Mouse (Mus musculus) hindbrain, embryonic 10.5 days (tissue): Measurements from ENCODE around the gene Osbpl10. TPM values are rescaled to one million over a fixed set of nuclear protein-coding genes. Genes with fewer than 3 reads are reported as not detected.

Experiments
- DNase-seq: peaks from one replicate; pipeline ENCODE4 v3.0.0-alpha.2; 2017; ENCODE audit warnings: low spot score
- H3K27ac ChIP-seq: fragments of 300-500 bp; sonication (generic); 2 replicates; pipeline ENCODE4 v1.5.1; 2016; ENCODE audit warnings: mild to moderate bottlenecking, moderate library complexity
- H3K27me3 ChIP-seq: fragments of 300-500 bp; sonication (generic); 2 replicates; pipeline ENCODE4 v1.6.1; 2016; ENCODE audit warnings: mild to moderate bottlenecking; ENCODE audit not compliant: poor library complexity, insufficient read depth, severe bottlenecking
- H3K36me3 ChIP-seq: fragments of 300-500 bp; sonication (generic); 2 replicates; pipeline ENCODE4 v1.6.1; 2016; ENCODE audit warnings: mild to moderate bottlenecking, moderate library complexity
- H3K4me1 ChIP-seq: fragments of 300-500 bp; sonication (generic); replicated peaks from 2 replicates; pipeline ENCODE4 v1.6.1; 2016; ENCODE audit warnings: mild to moderate bottlenecking
- H3K4me3 ChIP-seq: fragments of 300-500 bp; sonication (generic); 2 replicates; pipeline ENCODE4 v1.5.1; 2016; ENCODE audit warnings: mild to moderate bottlenecking, moderate library complexity
- H3K9me3 ChIP-seq: fragments of 300-500 bp; sonication (generic); 2 replicates; pipeline ENCODE4 v1.6.1; 2016; ENCODE audit warnings: mild to moderate bottlenecking, moderate library complexity
- WGBS: fragments of 180-500 bp; shearing (Covaris S2); methylation state at CpG from one replicate; pipeline ENCODE4 v1.1.7; 2016; 5-methylcytosine and 5-hydroxymethylcytosine counted together
- polyA plus RNA-seq: library from polyadenylated mRNA; unstranded; fragments of >200 nt; fragmentation: Nextera tagmentation; extraction: Ambion mirVana; gene quantifications from 2 replicates; pipeline ENCODE4 v1.2.1, GENCODE M21; 2016

Osbpl10 gene
- polyA plus RNA-seq, 1 experiment from 2014 or later = 1.6 TPM

GRCm38 (mm10) chr9:114988610-114989327 lies 10.4 kb downstream of the Osbpl10 start:
- Histone ChIP-seq H3K4me1 (peaks cover 2% of the 10 kb centered on the region; the same call in 1 of the 2 replicates), H3K27ac (peak overlapping the region; percentile 45; the same call in 1 of the 2 replicates), H3K27me3 (no peaks in the 10 kb centered on the region), H3K36me3 (no peaks in the 10 kb centered on the region), H3K9me3 (peaks cover 9% of the 10 kb centered on the region), H3K4me3 (no peak overlapping the region)
- WGBS = 86% methylated on average over 6 of the region's 6 CpGs
- DNase-seq = no peak

- Histone ChIP-seq H3K4me3 (no peak overlapping the region), H3K4me1 (peaks cover 2% of the 10 kb centered on the region; the same call in 1 of the 2 replicates), H3K27me3 (no peaks in the 10 kb centered on the region), H3K36me3 (no peaks in the 10 kb centered on the region), H3K27ac (no peak overlapping the region), H3K9me3 (peaks cover 7% of the 10 kb centered on the region)
- DNase-seq = no peak
- 81% methylated on average over 10 of the region's 10 CpGs for WGBS
These were observed 12.1 kb downstream of the Osbpl10 start for GRCm38 (mm10) chr9:114990421-114990820.

GRCm38 (mm10) chr9:114992528-114992927 lies 14.2 kb downstream of the Osbpl10 start:
- no peaks in the 10 kb centered on the region for H3K27me3 ChIP-seq
- no peak overlapping the region for H3K27ac ChIP-seq

GRCm38 (mm10) chr9:114995250-114995649 lies 16.9 kb downstream of the Osbpl10 start:
- Histone ChIP-seq H3K4me1 (no peaks in the 10 kb centered on the region), H3K9me3 (peaks cover 7% of the 10 kb centered on the region), H3K4me3 (no peak overlapping the region), H3K27me3 (no peaks in the 10 kb centered on the region), H3K27ac (no peak overlapping the region), H3K36me3 (no peaks in the 10 kb centered on the region)
- WGBS = 88% methylated on average over 4 of the region's 4 CpGs
- no peak for DNase-seq

More at GRCm38 (mm10) chr9:114992528-114992927, 14.2 kb downstream of the Osbpl10 start:
- H3K36me3 ChIP-seq = no peaks in the 10 kb centered on the region
- H3K4me1 ChIP-seq = peaks cover 2% of the 10 kb centered on the region; the same call in 1 of the 2 replicates
- H3K9me3 ChIP-seq = peaks cover 7% of the 10 kb centered on the region
- no peak overlapping the region for H3K4me3 ChIP-seq
- 89% methylated on average over 2 of the region's 2 CpGs for WGBS
- no peak for DNase-seq

GRCm38 (mm10) chr9:114995716-114996115 lies 17.3 kb downstream of the Osbpl10 start:
- H3K4me1 ChIP-seq = no peaks in the 10 kb centered on the region
- H3K27me3 ChIP-seq = no peaks in the 10 kb centered on the region
- H3K4me3 ChIP-seq = no peak overlapping the region
- no peaks in the 10 kb centered on the region for H3K36me3 ChIP-seq
- DNase-seq = no peak
- WGBS = 97% methylated on average over 4 of the region's 4 CpGs
- H3K9me3 ChIP-seq = peaks cover 10% of the 10 kb centered on the region
- no peak overlapping the region for H3K27ac ChIP-seq

GRCm38 (mm10) chr9:114996489-114996888 lies 18.1 kb downstream of the Osbpl10 start:
- Histone ChIP-seq H3K4me3 (no peak overlapping the region), H3K4me1 (no peaks in the 10 kb centered on the region), H3K9me3 (peaks cover 10% of the 10 kb centered on the region), H3K36me3 (no peaks in the 10 kb centered on the region), H3K27me3 (no peaks in the 10 kb centered on the region), H3K27ac (no peak overlapping the region)
- 93% methylated on average over 6 of the region's 6 CpGs for WGBS
- no peak for DNase-seq

GRCm38 (mm10) chr9:114999010-114999770 lies 20.8 kb downstream of the Osbpl10 start:
- DNase-seq = no peak
- H3K27me3 ChIP-seq = no peaks in the 10 kb centered on the region

GRCm38 (mm10) chr9:114999771-115000146 lies 21.4 kb downstream of the Osbpl10 start:
- H3K27me3 ChIP-seq = no peaks in the 10 kb centered on the region
- no peak overlapping the region for H3K27ac ChIP-seq
- H3K4me1 ChIP-seq = no peaks in the 10 kb centered on the region
- DNase-seq = no peak
- H3K9me3 ChIP-seq = 0 out of 2 replicates have a peak, but pooled peaks cover 3% of the 10 kb centered on the region
- no peaks in the 10 kb centered on the region for H3K36me3 ChIP-seq
- 67% methylated on average over 5 of the region's 5 CpGs for WGBS
- no peak overlapping the region for H3K4me3 ChIP-seq

More at GRCm38 (mm10) chr9:114999010-114999770, 20.8 kb downstream of the Osbpl10 start:
- Histone ChIP-seq H3K4me3 (no peak overlapping the region), H3K36me3 (no peaks in the 10 kb centered on the region), H3K27ac (no peak overlapping the region), H3K4me1 (no peaks in the 10 kb centered on the region), H3K9me3 (0 out of 2 replicates have a peak, but pooled peaks cover 3% of the 10 kb centered on the region)
- 90% methylated on average over 6 of the region's 6 CpGs for WGBS

- 77% methylated on average over 10 of the region's 10 CpGs for WGBS
- Histone ChIP-seq H3K27me3 (no peaks in the 10 kb centered on the region), H3K9me3 (peaks cover 15% of the 10 kb centered on the region), H3K4me1 (no peaks in the 10 kb centered on the region), H3K27ac (no peak overlapping the region), H3K4me3 (no peak overlapping the region), H3K36me3 (peaks cover 2% of the 10 kb centered on the region; the same call in 1 of the 2 replicates)
- no peak for DNase-seq
These were observed 27.1 kb downstream of the Osbpl10 start for GRCm38 (mm10) chr9:115005446-115005845.

GRCm38 (mm10) chr9:115007776-115008175 lies 29.4 kb downstream of the Osbpl10 start:
- H3K27me3 ChIP-seq = no peaks in the 10 kb centered on the region
- no peak for DNase-seq

GRCm38 (mm10) chr9:115008194-115008593 lies 29.8 kb downstream of the Osbpl10 start:
- no peak overlapping the region for H3K4me3 ChIP-seq
- H3K27me3 ChIP-seq = no peaks in the 10 kb centered on the region
- no peak for DNase-seq
- peaks cover 16% of the 10 kb centered on the region for H3K9me3 ChIP-seq
- H3K36me3 ChIP-seq = peaks cover 2% of the 10 kb centered on the region; the same call in 1 of the 2 replicates
- H3K27ac ChIP-seq = no peak overlapping the region
- no peaks in the 10 kb centered on the region for H3K4me1 ChIP-seq
- 84% methylated on average over 7 of the region's 7 CpGs for WGBS

More at GRCm38 (mm10) chr9:115007776-115008175, 29.4 kb downstream of the Osbpl10 start:
- H3K4me3 ChIP-seq = no peak overlapping the region
- H3K4me1 ChIP-seq = no peaks in the 10 kb centered on the region
- WGBS = 86% methylated on average over 6 of the region's 6 CpGs
- H3K36me3 ChIP-seq = peaks cover 2% of the 10 kb centered on the region; the same call in 1 of the 2 replicates
- peaks cover 16% of the 10 kb centered on the region for H3K9me3 ChIP-seq
- no peak overlapping the region for H3K27ac ChIP-seq

GRCm38 (mm10) chr9:115012367-115012766 lies 34.0 kb downstream of the Osbpl10 start:
- H3K9me3 ChIP-seq = peaks cover 22% of the 10 kb centered on the region
- DNase-seq = no peak
- WGBS = 69% methylated on average over 12 of the region's 12 CpGs
- peaks cover 2% of the 10 kb centered on the region; the same call in 1 of the 2 replicates for H3K36me3 ChIP-seq
- H3K27ac ChIP-seq = no peak overlapping the region
- no peaks in the 10 kb centered on the region for H3K27me3 ChIP-seq
- no peak overlapping the region for H3K4me3 ChIP-seq
- peaks cover 6% of the 10 kb centered on the region for H3K4me1 ChIP-seq

GRCm38 (mm10) chr9:115020141-115020540 lies 41.8 kb downstream of the Osbpl10 start:
- H3K4me3 ChIP-seq = no peak overlapping the region
- no peaks in the 10 kb centered on the region for H3K36me3 ChIP-seq
- H3K9me3 ChIP-seq = peaks cover 6% of the 10 kb centered on the region; the same call in 1 of the 2 replicates
- no peaks in the 10 kb centered on the region for H3K27me3 ChIP-seq
- DNase-seq = no peak
- no peaks in the 10 kb centered on the region for H3K4me1 ChIP-seq
- WGBS = 95% methylated on average over 7 of the region's 7 CpGs
- no peak overlapping the region for H3K27ac ChIP-seq
